Mouse (Mus musculus): Measurements from ENCODE around the gene Nars2. TPM values are rescaled to one million over a fixed set of nuclear protein-coding genes. Genes with fewer than 3 reads are reported as not detected.
A peak's percentile ranks its signal among the peaks of the same experiment; 100 is the strongest.

The Nars2 gene
- total and polyA plus RNA-seq, 3 experiments, result 3.1 to 22.4 (median 12.3) TPM

DNA sequence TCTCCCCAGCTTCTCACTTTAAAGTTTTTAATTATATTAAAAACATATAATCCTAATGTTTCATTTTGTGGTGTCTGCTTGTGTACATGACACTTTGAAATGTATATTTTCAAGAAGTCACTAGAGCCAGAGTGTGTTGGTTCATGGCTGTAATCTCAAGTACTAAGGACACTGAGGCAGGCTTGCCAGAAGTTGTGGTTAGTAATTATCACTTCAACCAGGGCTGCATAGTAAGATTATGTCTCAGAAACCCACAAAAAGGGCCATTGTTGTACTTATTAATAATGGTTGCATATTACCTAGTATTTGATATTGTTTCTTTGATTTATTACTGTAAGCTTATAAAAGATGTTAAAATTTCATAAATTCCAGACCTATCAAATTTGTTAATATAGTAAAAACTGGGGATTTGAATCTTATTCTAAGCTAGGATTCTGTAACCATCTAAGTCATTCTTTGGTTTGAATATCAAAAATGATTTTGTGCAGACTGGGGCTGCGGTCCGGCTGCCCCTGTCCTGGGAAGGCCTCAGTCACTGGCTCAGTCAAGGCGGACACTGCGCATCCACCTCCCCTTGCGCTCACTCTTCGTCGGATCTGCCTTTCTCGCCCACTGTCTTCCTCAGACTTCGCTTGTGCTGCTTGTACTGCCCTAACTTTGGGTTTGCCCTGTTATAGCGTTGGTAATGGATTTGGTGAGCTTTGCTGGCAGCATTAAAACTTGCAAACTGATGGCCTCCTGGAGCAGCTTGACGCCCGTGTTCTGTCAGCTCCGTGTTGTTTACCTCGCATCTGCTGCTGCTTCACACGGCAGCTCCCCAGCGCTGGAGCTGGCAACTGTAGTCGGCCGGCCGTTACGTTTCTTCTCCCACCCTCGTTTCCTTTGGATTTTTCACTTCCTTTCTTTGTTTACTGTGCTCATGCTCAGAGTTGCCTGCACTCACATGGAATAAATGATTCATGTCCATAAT lies 20.0 kb downstream of the Nars2 start:
- no peak for DNase-seq

DNA sequence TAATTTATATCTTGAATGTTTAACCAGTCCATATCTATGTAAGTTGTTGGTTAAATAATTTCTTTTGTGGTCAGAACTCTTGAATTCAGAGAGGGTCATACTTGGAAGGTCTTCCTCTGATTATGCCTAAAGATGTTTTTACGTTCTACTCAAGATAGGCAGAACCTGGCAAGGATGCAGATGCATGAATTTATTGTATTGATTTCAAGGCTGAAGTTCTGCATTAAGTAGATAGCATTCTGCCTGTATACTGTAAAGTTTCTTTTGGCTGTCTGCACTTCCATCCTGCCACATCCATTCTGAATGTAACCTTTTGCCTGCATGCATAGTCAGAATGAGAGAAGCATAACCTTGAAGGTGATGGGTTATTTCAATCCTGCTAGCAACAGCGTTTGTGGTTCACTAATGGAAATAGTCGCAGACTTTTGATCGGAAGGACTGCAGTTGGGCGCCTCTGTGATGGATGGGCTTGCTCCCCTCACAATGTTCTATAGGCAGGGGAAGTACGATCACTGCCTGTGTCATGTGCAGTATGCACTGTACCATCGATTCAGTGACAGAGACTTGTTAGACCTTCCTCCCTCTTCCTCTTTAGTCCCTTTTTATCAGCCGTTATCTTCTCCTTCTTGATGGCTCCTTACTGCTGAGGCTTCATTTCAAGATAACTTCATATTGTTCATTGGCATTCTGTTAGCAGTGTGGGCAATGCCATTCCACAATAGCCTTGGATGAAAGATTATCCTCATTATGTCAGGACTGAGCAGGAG lies 21.0 kb downstream of the Nars2 start:
- DNase-seq, result no peak

DNA sequence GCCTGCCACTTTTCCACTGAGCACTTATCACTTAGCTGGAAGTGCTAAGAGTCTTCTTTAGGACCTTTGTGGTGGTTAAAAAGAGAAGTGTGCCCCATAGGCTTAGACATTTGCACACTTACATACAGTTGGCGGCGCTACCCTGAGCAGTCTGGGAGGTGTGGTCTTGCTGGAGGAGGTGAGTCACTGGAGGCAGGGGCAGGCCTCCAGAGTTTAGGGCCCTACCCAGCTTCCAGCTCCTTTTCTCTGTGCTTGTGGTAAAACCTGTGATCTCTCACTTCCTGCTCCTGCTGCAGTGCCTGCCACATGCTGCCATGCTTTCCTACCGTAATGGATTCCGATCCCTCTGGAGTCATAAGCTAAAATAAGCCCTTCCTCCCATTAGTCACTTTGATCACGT lies 24.6 kb downstream of the Nars2 start:
- no peak for DNase-seq

DNA sequence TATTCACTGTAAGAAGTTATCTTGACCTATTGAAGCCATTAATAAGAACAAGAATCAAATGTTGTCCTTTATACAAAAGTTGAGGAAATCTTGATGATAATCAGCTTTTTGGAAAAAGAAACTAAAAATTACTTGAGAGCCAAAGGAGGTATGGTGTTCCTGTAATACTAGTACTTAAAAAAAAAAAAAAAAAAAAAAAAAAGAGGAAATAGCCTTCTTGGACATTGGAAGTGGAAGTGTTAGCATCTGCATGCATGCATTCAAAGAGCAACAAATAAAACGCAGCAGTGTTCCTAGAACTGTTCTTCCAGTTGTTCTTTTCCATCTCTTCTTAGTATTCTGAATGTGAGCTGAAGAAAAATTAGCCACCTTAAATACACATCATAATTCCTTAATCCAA lies 25.9 kb downstream of the Nars2 start:
- no peak for DNase-seq

DNA sequence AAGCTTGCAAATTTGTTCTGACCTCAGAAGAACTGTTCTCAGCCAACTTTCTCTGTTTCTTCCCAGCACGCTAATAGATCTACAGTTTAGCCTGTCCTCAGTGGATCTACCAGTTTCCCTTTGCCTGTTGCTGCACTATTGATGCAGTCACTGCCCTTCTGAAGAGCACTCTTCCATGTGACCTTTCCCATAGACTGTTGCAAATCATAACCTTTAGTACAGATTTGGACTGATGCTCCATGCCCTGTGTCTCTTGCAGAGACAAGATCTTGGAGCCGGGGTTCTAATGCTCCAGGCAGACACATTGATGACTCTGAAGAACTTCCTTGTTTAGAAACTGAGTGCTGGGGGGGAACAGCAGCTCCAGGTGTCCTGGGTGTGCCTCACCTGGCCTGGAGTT lies 30.1 kb downstream of the Nars2 start:
- DNase-seq, result no peak

DNA sequence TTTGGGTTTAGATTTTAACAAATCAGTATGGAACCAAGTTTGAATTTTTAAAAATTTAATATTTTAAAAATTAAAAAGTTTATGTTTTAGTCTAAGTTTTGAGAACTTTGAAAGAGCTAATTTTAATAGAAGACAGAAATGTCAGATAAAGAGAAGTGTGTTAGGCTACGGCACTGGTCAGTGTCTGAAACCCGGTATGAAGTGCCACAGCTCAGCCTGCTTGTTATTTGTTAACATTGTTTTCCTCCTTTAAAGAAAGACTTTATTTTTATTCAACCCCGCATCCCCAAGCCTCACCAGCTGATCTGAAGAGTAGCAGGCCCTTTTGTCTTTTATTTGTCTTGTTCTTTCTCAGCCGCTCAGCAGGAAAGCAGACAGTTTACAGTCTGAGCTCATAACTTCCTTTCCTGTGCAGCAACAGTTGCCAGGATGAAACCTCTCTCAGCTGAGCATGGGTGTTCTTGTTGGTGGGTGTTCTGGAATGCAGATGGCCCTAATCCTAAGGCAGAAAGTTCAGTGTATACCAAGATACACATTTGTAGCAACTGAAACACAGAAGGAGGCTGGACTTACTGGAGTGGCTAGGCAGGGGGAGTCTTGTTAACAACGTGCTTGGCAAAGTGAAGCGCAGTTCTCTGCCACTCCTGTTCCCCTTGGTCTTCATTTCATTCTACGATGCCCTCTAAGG lies 32.5 kb downstream of the Nars2 start:
- DNase-seq, result no peak

DNA sequence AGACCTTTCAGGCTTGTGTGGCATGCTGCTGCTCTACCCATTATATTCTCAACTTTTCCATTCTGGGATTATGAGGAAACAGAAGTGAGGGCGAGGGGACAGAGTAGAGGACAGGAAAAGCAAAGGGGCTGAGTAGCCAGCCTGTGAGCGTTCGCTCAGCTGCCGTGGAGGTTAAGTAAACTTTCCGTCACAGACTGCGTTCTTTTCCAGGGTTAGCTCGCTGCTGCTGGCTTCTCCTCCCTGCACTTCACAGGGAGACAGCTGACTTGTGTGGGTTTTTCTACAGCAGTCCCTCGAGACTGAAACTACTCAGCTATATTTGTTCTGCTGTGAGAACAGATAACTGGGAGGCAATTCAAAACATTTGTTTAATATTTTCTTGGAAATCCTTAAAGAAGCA lies 34.5 kb downstream of the Nars2 start:
- DNase-seq, result peak; percentile 51

DNA sequence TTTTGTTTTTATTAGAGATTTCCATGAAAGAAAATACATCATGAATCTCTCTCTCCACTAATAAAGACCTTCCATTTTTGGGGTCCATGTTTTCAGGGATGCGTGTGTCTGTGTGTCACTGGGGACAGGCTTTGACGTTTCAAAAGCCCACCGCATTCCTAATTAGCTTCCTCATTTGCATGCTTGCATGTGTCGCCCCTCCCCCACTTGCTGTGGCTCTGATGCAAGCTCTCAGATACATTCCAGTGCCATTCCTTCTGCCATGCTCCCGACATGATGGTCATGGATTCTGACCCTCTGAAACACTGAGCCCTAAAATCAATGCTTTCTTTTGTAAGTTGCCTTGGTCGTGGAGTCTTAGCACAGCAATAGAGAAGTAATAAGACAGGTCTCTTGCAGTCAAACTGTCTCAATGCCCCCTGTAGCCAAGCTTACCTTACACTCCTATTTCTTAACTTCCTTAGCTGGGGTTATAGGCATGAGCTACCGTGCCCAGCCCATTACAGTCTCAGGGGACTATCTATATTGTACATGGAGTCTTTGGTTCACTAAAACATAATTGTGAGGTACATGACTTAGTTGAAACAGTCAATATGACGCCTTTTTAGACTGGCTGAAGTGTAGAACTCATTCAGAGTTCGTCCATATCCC lies 35.6 kb downstream of the Nars2 start:
- DNase-seq, result no peak

DNA sequence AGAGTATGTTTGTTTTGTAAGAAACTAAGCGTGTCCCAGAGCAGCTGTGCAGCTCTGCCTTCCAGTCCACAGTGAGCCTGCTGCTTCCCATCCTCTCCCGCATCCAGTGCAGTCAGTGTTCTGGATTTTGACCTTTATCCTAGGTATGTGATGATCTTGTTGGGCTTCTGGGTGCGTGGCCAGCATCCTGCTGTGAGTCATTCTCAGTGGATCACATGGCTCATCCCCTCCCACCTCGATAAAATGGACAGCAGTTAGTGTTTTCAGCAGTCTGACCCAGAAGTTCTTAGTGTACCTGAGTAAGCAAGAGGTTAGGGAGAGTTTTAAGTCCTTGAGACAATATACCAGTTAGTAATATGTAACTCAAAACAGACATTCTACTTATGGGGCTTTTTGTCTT lies 36.4 kb downstream of the Nars2 start:
- DNase-seq, result peak; percentile 57

DNA sequence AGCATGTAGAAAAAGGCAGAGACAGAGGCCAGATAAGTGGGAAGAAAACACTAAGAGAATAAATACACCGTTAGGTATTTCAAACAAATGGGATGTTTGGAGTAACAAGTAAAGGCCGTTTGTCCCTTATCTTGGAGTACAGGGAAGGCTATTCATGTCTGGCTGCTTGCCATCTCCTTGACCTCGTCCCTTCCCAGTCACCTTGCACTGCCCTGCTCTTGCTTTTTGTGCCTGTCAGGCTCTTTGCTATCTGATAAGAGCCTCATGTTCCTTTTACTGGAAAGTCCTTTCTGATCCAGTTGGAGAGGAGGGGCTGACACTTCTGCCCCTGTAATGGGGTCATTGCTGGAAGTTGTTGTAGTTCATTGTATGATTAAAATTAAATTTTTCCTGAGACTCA lies 61.7 kb downstream of the Nars2 start:
- DNase-seq, result peak; percentile 75

DNA sequence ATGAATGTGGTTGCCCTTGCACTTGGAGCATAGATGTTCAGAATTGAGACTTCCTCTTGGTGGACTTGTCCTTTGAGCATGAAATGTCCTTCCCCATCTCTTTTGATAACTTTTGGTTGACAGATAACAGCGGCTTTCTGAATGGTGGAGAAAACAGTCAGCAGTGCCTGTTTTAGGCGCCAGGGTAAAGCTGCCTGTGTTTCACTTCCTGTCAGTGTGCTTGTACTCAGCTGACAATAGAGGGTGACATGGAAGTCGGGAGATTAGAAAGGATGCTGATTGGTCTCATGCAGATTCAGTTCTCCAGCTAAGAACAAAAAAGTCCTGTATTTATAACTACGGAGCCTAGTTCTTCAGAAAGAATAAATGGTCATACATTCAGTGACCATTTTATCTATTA lies 66.7 kb downstream of the Nars2 start:
- no peak for DNase-seq

DNA sequence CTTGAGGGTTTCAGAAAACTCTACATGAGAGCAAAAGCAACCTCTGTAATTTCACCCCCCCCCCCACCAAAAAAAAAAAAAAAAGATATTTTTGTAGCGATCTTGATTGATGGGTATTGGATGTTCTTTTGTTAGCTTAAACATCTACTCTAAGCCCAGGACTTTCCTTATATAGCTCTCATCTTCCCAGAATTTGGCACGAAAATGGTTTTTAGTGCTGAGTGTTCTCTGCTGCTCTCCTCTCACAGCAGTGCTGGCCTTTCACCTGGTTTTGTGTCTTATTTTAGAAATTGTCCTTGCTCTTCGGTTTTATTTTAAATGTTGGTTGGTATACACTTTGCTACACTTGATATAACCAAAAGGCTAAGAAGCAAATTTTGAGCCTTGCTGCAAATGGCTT lies 67.1 kb downstream of the Nars2 start:
- no peak for DNase-seq

DNA sequence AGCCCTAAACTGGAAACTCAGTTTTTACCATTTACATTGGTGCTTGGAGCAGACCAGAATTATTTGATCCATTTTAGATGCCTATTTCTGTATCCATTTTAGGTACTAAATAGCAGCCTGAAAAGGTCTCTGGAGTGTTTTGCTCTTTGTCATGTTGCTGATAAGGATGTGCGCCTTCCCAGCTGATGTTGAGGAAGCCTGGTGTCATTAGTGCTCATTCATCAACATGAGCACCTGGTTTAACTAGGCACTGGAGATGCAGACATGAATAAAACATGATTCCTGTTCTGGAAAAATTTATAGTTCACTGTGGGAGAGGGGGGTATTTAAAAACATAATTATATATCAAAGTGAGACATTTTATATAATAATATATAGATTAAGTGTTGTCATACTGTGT lies 68.0 kb downstream of the Nars2 start:
- DNase-seq, result no peak

DNA sequence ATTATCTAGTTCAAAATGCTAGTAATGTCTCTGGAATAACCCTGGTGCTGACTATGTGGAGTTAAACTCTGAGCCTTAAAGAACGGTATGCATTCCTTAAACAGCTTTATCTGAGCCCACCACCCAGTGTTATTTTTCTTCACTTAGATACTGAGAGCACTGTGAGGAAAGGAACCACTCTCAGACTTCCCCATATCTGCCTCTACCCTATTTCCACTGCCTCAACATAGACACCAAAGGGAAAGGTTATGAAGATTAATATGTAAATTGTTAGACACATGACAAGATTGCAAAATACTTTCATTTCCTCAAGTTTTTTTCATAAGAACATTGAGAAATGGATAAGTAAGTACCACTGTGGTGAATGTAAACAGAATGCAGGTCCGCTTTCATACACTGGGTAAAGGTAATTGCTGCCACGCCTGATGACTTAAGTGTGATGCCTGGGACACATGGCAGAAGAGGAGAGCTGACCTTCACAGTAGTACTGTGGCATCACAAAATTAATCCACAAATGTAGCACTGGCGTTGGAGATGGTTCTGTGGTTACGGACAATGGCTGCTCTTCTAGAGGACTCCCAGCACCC lies 75.6 kb downstream of the Nars2 start:
- DNase-seq, result no peak

DNA sequence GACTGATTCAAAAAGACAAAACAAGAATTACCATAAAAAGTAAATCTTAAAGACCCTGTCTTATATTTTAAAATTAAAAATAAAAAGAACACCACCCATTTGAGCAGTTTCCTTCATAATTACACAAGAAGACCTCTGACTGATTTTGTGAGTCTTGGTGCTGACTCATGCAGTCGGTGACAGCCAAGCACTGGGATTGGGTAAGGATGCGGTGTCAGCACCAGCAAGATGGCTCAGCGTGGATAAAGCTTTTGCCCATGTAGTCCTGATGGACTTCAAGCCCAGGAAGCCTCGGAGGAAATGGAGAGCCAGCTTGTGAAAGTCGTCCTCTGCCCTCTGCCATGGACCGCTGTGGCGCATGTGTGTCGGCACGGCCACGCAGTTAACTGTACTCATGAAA lies 77.8 kb downstream of the Nars2 start:
- peak; percentile 79 for DNase-seq

DNA sequence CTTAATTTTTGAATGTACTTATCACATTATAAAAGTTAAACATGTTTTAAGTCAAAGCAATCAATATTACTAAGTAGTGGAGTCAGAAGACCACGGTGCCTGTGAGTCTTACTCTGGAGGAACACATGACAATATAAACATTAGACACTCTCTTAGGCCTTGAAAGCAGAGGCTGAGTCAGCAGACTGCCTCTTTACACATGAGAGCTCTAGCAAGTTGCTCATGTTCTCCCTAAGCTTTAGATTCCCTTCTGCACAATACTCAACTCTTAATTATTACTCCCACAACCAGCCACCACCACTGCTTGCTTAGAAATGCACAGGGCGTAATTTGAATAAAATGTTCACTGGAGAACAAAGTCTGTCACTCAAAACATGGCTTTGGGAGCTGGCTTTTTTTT lies 81.1 kb downstream of the Nars2 start:
- peak; percentile 15 for DNase-seq

DNA sequence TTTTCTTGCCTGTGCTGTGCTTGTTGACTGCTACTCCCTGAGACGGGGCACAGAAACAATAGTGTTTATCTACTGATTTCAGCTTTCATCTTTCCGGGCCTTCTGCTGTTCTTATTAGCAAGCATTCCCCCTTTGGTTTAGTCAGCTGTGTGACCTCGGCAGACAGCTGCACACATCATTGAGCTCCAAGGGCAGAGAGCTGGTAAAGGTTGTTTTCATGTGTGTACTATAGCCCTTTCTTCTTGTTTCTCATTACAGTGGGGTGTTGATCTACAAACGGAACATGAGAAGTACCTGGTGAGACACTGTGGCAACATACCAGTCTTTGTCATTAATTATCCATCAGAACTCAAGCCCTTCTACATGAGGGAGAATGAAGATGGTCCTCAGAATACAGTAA lies 88.3 kb downstream of the Nars2 start:
- peak; percentile 54 for DNase-seq

DNA sequence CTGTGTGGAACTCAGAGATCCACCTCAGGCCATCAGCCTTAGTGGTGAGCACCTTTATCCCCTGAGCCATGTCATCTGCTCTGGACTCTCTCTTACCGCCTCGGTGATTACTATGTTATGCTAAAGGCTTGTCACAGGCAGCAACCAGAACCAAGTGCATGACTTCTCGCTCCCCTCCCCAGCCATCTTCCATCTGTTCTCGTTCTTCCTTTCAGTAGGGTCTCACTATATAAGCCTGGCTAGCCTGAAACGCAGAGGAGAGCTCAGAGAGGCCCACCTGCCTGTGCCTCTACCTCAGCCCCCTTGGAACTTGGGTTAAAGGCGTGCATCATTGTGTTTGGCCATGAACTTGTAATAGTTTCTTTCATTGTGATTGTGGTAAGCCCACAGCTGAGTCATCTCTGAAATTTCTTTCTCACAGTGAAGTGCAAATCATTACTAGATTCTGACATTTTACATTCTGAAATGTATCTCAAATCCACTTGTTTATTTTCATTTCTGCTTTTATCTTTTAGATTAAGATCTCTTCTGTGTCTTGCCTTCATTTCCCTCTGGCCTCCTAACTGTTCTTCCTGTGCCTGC lies 90.7 kb downstream of the Nars2 start:
- peak; percentile 16 for DNase-seq

DNA sequence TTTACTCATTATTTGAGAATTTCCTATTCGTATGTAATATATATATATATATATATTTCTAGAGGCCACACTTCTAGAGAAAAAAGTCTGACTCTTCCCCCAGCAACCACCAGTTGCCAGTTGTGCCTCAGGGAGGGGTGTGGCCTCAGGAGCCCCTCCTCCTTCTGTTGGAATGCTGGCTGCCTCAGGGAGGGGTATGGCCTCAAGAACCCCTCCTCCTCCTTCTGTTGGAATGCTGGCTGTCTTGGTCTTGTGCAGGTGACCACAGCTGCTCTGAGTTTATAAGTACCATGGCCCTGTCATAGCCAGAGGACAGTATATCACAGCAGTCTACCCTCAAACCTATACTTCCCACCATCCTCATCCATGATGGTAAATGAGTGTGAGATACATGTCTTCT lies 91.7 kb downstream of the Nars2 start:
- DNase-seq, result no peak

DNA sequence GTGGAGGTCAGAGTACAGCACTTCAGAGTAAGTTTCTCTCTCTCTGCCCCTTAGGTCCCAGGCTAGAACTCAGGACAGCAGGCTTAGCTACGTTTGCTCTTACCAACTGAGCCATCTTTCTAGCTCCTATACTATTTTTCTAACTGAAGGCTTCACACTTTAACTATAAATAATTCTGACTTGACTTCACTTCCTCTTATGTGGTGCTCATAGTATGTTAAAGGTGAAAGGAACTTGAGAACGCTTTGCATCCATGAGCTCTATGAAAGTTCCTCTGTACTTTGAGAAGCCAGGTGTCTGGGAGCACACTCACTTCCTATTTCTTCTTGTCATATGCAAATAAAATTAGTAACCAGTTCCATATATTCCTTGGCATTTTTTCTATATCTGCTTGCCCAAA lies 109.7 kb downstream of the Nars2 start:
- no peak for DNase-seq

DNA sequence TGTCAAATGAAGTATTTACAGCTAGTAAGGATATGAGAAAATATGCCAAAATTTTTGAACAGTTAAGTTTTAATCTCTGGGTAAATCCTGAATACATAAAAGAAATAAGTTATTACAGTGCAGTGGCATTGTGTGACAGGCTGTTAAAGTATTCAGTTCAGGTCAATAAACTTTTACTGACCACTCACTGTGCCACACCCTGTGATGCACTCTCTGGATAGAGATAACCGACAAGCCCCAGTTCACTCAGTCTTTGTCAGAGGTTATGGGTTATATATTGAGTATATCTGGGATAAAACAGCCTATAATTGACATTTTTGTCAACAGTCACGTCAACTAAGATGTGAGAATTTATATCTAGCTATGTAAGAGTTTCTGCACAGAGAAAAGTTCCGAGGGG lies 120.2 kb downstream of the Nars2 start:
- DNase-seq, result no peak
